Mouse (Mus musculus) right cerebral cortex, adult 18-20 months (tissue): ENCODE results near the gene Exoc6.
"Not testable (repeated sequence)": the region's sequence is repeated elsewhere in the genome, so short reads cannot be mapped to it uniquely, and the experiment has no call there.

Experiments used
- DNase-seq: peaks from one replicate; pipeline ENCODE4 v3.0.0; 2022; ENCODE audit warnings: mixed read lengths

Gene Exoc6

DNA sequence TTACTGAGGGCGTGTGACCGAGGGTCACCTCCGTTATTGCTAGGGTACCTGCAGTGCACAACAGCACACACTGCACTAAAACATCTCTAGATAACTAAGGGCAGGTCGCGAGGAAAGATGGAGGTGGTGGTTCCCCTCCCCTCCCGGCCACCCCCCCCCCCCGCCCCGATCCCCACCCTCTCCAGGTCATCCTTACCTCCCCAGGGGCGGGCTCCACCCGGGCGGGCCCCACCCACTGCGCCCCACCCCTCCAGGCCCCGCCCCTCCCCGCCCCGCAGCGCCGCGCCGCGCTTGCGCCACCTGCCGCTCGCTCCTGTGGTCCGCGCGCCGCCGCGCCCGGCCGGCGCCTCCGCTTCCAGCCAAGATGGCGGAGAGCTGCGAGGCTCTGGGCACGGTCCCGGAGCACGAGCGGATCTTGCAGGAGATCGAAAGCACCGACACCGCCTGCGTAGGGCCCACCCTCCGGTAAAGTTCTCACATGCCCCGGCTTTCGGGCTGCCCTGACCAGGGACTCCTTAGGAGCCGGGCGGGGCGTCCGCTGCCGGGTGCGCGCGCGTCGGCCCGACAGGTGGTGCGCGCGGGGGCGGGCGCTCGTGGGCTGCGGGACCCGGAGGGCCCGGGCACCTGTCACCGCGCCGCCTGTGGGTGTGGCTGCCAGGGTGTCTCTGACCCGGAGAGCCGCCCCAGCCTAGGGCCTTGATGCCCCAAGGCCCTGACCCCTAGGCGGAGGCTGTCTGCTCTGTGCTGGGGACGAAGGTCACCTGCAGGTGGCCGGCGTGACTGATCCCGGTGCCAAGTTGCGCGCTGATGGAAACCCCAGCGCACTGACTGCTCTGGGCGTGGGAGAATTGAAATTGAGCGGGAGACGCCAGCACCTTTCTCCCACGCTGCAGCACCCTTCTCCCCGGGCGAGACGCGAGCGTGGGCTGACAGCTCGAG lies at the start of gene Exoc6:
Gene Exoc6 (plus strand): TSS at position 318 of the 939 bp plus-strand sequence.
- DNase-seq = peak; percentile 77

DNA sequence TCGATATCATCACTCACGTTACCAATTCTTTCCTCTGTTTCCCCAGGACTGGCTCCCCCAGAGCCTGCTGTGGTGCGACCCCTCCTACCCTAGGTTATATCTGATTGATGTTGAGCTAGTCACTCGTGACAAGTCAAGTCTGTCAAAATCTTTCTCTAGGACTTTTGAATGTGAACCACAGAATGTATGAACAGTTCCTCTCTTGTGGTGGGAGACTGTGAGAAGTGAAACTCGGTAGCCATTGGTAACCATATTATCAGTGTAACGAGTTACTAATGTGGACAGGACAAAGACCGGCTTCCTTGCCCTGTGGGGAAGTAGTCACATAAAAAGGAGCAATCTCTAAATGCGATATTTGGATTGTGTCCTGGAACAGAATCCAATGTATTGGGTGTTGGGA lies 47.2 kb upstream of the Exoc6 start:
- no peak for DNase-seq

DNA sequence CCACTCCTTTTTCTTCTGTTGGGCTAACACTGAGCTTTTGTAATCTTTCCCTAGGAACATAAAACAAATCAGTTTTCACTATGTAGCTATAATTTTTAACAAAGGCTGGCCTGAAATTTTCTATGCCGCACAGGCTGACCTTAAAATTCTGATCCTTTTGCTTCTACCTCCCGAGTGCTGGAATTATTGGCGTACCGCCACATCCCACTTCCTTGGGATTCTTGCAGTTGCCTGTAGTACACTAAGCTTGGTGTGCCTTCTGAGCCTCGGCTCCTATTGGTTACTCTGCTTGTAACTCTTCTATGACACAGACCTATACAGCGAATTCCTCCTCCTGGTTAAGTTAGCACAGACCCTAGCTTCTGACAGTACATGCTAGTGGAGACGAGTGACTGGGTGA lies 44.2 kb upstream of the Exoc6 start:
- DNase-seq = no peak

DNA sequence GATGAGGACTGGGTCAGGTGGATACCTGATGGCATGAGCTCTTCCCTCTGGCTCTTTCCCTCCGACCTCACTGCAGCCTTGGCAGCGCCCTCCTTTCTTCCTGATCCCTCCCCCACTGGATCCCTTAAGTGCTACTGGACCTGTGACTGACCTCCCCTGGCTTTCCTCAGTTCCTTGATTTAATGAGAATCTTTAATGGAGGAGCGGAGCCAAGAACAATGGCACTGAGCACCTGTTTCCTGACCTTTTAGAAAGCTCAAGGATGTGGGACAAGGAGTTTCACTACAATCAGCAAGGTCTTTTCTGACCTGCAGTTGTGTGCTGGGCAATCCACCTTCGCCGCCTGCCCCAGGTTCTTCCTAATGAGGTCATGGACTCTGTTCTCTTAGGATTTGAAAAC lies 43.6 kb upstream of the Exoc6 start:
- DNase-seq = no peak

DNA sequence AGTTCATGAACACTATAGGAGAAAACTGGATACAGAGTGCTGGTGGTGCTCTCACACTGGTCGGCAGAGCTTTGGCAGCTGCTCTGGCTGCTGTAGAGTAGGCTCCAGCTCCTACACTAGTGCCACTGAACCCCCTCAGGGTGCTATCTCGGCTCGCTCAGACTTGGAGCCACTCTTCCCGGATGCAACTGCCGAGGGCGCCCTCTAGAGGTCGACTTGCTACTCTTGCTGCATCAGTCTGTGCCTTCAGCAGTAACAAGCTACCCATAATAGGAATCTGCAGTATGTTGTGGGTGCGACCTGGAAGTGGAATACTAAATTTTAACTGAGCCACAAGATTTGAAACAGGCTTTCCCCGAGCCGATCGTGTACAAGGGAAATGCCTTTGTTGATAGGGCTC lies 40.5 kb upstream of the Exoc6 start:
- DNase-seq = peak; percentile 70

DNA sequence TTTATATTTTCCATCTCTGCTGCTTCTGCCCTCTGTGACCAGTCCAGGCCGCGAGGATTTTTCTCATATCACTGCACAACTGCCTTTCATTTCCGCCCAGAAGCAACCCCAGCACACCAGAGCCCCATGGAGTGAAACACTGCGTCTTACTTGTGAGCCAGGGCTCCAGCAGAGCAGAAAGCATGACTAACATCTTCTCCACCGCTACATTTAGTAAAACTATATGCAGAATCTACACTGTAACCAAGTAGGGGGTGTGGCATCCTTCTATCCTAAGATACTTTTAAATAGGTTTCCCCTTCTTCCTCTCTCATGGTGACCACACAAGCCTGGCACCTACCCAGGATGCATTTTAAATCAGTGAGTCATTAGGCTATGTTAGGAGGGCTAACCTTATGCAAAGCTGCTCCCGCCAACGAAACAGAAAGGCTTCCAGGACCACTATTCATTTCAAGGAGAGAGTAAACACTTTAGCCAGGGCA lies 35.4 kb upstream of the Exoc6 start:
- DNase-seq = no peak

DNA sequence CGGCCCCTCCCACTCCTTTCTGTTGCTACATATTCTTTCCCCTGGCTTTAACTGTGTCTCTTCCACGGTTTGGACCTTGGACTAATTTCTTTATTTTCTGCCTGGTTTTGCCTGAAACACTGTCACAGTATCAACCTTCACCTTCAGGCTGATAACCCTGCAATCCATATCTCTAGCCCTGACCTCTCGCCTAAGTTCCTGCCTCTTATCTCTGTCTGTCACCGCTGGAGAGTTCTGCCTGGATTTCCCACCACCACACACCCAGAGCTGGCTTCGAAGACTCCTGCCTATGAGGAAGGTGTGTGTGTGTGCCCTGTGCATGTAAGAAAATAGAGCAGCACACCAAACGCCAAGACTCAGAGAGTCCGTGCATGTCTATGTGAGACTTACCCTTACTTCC lies 32.8 kb upstream of the Exoc6 start:
- DNase-seq = no peak

DNA sequence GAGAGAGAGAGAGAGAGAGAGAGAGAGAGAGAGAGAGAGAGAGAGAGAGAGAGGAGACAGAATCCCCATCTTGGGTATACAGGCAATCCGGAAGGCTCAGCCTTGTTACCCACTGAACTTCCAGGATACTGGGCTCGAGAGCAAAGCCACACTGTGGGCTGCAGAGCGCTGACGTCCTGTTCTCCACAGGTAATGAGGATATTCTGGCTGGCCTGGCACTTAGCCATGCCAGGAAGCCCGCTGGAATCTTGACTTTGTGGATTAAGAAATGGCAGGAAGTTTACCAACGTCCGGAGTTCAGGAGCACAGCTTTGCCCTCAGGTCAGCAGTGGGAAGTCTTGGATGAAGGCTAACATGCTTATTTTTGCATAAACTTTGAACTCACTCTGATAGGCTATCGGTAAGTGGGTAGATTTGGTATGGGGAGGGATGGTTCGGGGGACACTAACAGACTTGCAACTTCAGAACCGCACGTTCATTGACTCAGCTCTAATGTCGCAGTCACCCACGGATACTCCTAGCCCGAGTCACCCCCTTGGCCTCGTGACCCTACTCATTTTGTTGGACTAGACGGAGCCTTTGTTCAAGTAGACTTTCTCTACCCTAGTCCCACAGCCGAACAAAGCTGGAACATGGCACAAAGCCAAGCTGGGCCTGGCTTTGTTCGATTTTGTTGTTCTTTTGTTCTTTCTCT lies 29.3 kb upstream of the Exoc6 start:
- DNase-seq = no peak

DNA sequence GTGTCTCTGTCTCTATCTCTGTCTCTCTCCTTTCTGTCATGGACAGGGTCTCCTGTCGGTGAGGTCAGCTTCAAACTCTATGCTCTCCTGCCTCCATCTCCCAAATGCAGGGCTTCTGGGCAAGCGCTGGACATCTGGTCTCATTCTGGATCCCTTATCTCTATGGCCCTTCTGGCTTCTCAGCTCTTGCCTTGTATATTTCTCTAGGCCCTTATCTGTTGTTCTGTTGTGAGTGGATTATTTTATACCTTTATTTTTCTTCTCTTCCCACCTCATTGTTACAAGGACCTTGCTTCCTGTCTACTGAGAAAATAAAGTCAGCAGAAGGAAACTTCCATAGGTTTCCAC lies 28.8 kb upstream of the Exoc6 start:
- DNase-seq = no peak

DNA sequence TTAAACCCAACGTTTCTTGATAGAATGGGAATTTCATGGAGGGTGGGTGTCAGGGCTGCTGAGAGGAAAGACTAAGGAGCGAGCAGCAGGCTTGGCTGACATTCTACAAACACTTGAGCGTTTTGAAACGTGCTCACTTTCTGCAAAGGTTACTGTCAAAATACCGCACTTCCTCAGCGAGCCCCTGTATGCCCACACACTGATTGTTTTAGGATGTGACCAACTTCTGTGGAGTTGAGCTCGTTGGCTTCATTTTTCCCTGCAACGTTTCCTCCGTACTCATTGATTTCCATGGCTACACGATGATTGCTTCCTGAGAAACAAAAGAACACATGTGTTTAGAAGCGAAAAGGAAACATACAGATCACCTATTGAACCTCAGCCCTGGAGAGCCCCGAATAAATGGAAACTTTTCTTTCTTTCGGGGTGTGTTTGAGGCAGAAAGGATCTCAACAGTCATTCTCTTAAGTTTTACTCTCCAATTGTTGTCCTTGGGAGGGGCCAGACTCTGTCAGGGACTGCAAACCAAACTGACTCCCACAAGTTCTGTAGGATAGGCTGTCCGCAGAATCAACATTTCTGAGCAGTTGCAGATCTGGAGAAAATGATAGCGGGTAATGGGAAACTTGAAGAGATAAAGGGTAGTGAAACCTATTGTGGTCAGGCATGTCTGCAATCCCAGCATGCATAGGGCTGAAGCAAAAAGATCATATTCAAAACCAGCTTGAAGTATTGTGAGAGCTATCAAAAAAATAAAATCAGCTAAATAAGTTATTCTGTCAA lies 26.7 kb upstream of the Exoc6 start:
- DNase-seq = no peak

DNA sequence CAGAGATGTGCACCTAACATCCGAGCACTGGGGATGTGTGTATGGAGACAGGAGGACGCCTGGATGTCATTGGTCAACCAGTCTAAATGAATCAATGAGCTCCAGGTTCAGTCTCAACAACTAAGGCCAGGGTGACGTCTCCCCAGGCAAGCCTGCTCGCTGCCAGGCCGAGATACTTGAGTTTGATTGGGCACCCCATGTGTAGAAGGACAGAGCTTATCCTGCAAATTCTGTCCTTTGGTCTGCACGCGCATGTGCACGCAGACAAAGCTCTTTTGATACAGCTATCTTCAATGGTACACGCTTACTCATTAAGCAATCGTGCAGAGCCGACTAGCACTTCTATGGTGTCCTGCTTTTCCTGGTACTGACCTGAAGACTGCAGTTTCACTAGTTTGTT lies 24.3 kb upstream of the Exoc6 start:
- DNase-seq = no peak

DNA sequence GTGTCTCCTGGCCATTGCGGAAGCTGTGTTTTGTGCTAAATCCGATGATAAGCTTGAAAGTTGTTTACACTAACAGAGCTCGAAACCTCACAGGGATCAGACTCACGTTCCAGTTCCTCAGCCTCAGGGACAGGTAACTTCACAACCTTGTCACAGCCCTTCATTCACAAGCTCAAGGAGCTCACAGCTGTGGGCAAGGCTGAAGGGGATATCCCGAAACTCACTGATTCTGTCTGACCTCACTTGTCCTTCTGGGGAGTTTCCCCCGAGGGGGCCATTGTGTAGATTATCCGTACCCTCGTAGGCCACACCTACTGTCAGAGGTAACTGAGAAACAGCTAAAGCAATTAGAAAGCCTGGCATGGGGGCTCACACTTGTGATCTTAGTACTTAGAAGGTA lies 23.4 kb upstream of the Exoc6 start:
- no peak for DNase-seq

DNA sequence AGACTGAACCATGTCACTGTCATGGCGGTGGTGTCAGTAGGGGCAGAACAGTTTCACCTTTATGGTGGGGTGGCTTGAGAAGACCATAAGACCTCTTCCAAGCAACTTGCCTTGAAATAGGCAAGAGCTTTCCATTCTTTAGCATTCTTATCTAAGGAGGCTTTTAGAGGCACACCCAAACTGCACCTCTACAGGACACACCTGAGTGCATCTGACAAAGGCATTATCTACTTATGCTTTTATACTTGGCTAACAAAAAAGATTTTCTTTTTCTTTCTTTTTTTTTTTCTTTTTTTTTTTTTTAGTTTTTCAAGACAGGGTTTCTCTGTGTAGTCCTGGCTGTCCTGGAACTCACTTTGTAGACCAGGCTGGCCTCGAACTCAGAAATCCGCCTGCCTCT lies 22.5 kb upstream of the Exoc6 start:
- not testable (repeated sequence) for DNase-seq

DNA sequence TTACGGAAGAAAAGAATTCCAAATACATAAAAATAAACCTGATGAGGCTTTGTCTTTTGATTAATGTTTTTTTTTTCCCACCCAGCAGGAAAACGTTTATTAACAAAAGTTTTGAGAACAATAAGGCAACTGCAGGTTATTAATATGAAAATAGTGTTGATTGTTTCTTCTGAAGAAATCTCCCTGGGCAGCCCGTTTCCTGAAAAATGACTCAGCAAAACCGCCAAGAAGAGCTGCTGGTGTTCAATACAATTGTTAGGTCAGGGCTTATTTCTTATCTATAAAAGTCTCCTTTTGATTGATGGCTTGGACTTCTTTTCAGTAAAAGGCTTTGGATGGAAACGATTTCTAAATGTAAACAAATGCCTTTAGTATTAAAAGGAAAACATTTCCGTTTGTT lies 21.6 kb upstream of the Exoc6 start:
- no peak for DNase-seq

DNA sequence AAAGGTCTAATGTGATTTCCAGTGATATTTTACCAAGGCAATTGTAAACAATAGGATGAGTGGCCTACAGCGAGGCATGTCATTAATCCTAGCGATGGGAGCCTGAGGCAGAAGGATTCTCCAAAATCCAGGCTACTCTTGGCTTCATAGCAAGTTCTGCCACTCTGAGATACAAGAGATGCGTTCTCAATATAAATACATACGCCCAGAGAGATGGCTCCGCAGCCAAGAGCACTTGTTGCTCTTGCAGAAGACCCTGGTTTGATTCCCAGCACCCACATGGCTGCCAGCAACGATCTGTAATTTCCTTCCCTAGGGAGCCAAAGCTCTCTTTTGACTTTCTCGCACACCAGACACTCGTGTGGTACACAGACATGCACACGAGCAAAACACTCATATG lies 20.9 kb upstream of the Exoc6 start:
- no peak for DNase-seq

DNA sequence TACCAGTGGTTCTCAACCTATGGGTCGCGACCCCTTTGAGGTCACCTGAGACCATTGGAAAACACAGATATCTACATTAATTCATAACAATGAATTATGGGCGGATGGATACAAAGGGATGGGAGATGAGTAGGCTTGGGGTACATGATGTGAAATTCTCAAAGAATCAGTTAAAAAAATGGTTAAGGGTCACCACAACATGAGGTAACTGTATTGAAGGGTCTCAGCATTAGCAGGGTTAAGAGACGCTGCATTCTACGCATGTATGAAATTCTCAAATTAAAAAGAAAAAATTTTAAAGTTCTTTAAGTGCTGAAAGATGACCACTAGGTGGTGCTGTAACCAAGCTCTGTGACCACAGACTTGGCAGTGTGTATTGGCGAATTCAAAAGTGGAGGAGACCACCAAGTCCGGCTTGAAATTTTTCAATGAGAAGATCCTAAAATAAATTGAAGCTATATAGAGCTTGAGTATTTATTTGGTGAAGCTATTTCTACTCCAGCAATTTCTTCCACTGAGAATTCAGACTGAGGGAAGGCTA lies 20.2 kb upstream of the Exoc6 start:
- peak; percentile 23 for DNase-seq

DNA sequence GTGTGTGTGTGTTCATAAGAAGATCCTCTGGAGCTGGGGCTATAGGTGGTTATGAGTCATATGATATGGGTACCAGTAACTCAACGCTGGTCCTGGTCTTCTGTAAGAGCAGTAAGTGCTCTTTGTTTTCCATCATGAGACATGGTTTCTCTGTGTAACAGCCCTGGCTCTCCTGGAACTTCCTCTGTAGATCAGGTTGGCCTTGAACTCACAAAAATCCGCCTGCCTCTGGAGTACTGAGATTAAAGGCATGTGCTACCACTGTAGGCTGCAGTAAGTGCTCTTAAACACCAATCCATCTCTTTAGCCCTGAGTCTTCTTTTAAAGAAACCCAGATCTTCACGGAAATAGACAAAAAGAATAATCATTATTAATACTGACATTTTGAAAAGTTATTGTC lies 19.6 kb upstream of the Exoc6 start:
- DNase-seq = no peak

DNA sequence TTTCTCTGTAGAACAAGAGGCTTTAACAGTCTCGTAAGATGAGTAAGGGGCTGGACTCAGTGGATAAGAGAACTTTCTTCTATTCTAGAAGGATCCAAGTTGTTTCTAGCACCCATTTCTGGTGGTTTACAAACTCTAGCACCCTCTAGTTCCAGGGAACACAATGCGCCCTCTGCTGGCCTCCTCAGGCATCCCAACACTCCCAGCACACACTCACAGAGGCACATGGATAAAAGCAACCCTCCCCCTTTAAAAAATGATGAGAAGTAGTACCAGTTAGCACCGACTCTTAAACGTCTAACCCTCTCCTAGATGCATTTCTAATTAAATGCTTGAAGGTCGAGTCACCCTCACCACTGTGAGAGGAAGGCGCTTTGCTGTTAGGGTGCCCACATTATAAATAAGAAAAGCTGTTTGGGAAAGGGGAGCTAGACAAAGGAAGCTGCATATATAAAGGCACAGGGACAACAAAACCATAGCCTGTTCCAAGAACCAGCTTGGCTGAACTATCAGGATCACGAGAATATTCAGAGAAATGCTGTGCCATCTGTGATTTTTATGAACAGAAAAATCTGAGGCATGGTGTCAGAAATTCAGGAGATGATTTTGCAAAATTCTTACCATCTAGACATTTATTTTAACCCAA lies 18.9 kb upstream of the Exoc6 start:
- no peak for DNase-seq

DNA sequence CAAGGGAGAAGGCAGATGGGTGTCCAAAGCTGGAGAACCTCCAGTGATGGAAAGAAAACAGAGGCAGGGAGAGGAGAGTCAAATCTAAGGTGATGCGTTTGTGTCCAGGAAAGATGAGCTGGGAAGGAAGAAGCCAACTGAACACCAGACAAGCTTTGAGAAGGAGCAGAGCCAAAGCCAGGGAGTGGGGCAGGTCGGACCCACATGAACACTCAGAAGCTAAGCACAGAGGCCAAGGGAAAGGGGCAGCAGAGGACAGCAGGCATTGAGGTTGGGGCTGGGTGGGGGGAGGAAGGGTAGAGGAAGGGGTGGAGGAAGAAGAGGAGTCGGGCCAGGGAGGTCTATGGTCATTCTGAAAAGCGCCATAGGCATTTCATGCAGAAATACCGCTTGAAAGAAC lies 17.0 kb upstream of the Exoc6 start:
- no peak for DNase-seq

DNA sequence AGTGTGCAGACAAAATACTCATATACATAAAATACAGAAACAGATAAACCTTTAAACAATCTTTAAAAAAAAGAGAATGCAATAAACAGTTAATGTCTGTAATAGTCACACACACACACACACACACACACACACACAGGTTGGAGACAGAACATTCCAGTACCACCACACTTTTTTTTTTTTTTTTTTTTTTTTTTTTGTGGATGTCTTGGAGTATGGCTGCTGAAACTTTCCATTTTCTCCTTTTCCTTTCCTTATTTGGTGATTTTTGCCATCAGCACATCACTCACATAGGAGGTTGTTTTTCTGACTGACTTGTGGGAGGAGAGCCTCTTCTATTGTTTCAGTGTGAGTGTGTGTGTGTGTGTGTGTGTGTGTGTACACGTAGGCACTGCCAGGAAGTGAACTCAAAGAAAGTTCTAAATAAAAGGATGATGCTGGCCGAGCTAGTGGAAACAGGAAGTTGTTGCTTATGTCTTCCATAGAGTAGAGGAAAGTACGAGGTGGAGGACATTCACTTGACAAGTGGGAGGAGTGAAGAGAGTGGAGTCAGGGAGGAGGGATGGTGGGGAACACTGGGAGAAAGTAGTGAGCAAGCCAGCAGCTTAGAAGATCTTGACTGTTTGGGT lies 15.4 kb upstream of the Exoc6 start:
- no peak for DNase-seq

DNA sequence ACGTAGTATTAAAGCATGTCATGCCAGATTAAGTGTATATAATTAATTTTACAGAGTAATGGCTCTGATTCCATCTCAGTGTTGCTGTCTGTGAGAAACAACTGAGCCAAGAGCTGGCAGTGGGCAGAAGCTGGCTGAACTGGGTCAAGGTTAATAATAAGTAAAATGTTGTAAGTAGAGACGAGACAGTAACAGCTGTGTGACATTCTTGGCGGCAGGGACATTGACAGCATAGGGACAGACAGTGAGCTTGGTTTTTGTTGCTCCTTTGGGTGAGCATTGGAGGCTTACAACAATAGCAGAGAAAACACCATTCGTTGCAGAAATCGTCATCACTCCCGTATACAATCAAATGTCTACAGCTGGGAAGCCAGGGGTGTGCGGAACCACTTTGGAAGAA lies 13.8 kb upstream of the Exoc6 start:
- no peak for DNase-seq

DNA sequence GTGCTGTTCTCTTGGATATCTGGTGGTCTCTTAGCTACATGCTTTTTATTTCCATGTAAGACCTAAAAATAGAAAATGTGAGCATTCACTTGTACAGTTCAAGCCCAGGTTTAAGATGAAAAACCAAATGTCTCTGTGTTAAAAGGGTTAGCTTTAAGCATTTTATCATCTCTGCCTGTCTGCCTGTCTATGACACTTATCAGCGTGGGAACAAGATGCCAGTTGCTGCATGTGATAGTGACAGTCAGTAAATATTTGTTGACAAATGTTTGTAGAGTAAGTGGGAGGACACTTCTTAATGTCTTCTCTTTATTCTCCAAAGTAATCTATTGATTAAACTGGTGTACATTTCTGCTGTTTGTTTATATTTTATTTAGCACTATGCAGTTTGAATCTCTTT lies 12.5 kb upstream of the Exoc6 start:
- no peak for DNase-seq
